Mouse (Mus musculus): ENCODE data around the gene Coa5.

Coa5 gene

DNA sequence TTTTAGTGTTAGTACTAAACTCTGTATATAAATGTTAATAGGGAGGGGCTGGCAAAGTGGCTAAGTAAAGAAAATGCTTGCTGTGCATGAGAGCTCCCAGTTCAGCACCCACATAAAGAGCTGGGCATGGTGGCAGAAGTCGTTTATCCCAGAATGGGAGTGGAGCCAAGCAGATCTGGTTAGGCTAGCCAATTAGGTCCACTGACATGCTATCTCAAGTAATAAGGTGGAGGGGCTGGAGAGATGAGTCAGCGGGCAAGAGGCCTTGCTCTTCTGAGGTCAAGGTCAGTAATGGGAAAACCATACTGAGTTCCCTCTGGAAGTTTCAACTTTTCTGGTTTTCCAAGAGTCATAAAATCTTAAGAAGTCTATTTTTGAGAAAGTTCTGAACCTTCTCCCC, 992 bp downstream of the Coa5 start:
- no peak for DNase-seq

DNA sequence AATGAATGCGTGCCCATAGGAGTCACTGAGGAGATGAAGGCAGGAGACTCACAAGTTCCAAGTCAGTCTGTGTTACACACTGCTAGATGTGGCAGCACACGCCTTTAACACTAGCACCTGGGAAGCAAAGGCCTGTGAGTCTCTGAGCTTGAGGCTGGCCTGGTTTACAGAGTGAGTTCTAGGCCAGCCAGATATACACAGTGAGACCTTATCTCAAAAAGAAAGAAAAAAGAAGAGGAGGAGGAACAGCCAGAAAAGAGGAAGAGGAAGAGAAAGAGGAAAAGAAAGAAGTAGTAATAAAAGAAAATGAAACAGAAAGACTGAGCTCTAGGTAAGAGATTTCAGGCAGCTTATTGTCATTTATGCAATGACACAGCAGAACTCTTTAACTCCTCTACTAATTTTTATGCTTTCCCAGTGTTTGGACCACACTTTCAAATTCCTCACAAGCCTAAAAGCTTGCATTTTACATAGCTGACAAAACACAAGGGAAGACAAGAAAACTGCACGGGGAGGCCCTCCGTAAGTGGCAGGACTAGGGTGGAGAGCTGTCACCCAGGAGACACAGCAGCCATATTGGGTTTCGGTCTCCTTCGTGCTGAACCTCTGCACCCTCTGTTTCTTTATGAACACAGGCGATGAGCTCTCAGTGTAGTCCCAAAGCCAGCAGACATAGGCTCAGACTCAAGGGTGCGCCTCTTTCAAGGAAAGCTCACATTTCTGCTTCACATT, 2.6 kb downstream of the Coa5 start:
- DNase-seq: no peak

DNA sequence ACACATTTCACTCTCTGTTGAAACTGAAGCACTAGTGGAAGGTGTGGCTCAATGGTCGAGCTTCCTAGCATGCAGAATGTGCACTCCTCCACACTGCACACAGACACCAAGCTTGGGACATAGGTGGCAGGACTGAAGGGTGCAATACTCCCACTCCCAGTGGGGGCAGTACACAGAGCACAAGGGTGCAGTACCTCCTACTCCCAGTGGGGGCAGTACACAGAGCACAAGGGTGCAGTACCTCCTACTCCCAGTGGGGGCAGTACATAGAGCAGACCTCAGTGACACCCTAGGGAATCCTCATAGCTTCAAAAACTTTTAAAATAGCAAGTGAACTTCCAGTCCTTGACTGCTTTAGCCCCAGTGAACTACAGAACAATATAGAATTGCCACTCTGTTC, 10.5 kb downstream of the Coa5 start:
- peak; percentile 26 for DNase-seq

DNA sequence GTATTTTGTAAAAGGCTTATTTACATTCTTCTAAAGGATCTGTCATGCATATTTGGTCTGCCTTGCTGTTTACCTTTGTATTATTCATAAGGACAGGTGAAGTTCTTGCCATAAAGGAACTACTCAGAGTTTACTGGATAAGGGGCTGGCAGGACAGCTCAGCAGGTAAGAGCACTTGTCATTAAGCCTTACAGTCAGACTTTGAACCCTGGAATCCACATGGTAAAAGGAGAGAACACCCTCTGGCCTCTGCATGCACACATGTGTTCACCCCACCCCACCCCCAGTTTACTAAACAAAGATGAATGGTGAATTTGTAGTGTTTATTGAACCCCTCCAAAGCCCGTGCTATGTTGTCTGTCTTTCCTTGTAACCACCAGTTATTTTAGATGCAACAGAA, 14.5 kb downstream of the Coa5 start:
- no peak for DNase-seq

DNA sequence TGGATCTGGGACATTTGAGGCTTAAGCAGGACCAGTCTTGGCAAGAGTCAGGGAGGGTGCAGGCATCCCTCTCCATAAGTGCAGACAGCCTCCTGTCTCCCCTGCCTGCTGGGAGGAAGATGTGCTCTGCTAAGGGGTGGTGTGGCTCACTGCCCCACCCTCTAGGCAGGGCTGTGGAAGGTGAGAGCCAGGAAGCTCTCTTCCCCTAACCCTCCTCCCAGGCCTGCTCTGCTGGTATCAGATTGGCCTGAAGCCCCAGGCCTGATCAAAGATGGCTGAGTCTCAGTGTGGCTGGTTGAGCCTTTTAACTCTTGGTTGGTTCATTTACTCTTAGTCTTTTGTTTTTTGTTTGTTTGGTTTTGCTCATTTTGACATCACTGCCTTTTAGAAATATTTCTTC, 20.3 kb downstream of the Coa5 start:
- DNase-seq: no peak

DNA sequence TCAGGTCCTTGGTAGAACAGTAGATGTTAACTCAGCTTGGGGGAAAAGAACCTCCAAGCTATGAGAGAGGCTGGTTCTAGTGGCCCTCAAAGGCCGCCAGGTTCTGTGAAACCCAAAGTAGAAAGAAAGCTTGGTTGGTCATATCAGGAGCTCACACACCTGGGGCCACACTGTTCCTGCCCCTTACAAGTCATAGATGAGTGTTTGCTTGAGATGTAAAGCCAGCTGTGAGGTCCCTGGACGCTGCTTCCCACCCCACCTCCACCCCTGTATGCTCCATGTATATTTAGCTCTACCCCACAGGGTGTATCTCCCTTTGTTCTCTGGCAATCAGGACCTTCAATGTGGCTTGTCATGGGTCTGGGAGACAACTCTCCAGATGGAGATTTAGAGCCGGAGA, 21.2 kb downstream of the Coa5 start:
- DNase-seq: no peak

DNA sequence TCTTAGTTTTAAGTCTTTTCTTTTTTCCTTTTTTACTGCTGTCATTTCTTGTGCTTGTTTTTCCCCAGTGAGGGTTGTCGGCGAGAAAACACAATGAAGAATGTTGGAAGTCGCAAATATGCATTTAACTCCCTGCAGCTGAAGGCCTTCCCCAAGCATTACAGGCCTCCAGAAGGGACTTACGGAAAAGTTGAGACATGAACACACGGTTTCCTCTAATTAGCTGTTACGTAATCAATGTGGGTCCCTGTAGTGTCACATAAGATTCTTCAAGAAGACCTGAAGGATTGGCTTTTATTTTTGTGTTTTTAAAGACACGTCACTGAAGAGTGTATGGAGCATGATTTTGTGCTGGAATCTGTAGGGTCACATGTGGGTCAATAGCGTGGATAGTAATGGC, 21.8 kb downstream of the Coa5 start:
- no peak for DNase-seq

DNA sequence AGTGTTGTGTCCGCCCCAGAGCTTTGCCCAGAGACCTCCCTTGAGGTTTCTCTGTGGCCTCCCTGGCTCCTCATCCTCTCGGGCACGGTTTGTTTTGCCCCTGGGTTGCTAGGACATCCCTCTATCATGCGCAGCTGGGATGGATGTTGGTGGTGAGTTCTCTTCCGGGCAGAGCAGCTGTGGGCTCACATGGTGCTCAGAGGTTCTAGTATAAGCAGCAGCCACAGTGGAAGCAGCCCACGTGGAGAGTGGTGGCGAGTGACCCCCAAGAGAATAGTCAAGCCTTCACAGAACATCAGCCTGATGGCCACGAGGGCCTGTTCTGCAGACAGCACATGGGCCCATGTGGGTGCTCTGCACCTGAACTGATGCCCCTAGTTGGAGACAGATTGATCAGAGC, 22.7 kb downstream of the Coa5 start:
- DNase-seq: no peak

DNA sequence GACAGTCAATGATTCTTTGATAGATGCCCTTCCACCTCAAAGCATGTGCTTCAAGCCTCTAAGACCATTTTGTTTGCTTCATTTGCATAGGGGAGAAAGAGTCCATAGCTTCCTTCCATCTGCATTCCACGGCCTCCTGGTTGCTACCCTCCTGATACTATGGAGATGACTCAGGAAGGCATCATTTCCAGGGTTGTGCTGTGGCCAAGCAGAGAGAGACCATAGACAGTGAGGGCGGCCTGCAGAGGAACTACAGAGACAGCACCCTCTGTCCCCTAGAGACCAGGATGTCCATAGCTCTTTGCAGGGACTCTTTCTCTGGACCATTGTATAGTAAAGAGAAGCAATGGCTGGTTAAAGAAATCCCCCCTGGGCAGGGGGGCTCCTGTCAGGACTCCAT, 24.8 kb downstream of the Coa5 start:
- no peak for DNase-seq

DNA sequence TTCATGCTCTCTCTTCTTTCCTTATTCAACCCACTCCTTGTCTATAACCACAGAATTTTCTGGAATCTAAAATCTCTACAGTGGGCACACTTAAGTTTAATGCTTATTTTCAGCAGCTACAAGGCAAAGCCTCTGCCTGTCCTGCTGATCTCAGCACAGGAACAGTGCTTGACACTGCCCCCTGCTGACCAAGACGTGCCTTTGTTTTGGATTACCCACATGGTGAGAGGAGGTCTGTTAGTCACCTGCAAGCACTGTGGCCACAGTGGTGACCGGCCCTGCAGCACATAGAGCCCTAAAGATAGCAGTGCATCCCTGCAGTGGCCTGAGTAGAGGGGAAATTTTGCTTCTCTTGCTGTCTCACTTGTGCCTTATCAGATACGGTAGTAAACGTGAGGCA, 28.2 kb downstream of the Coa5 start:
- DNase-seq: peak; percentile 71

DNA sequence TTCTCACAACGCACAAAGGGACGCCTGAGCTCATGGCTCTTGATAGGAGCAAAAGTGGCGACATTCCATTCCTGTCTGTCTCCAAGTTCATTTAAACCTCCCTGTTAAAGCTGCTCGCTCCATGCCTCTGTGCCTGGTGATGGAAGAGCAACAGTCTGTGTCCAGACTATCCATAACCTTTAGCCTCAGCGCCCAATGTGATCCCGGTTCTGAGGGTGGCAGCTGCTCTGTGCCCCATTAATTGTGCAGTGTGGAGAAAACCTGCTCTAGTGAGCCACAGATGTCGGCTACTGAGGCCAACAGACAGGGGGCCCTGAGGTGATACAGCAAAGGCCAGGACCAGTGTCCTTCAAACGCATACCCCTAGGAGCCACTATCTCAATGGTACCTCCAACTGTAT, 30.2 kb downstream of the Coa5 start:
- DNase-seq: no peak

DNA sequence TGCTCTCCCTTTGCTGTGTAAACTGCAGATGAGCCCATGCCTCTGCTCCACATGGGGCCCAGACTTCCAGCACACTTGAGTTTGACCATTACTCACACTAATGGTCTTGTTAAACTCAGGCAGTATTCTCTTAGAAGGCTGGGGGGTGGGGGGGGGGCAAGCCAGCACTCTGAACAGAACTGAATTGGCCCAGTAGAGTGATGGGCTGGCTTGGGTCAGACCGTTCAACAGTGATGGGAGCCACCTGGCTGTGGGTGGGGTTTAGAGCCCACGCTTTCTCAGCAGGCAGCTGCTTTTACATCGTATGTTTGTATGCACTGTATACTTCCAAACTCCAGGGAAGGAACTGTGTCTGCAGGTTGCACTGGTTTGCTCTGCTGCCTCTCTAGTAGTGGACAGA, 30.9 kb downstream of the Coa5 start:
- no peak for DNase-seq

DNA sequence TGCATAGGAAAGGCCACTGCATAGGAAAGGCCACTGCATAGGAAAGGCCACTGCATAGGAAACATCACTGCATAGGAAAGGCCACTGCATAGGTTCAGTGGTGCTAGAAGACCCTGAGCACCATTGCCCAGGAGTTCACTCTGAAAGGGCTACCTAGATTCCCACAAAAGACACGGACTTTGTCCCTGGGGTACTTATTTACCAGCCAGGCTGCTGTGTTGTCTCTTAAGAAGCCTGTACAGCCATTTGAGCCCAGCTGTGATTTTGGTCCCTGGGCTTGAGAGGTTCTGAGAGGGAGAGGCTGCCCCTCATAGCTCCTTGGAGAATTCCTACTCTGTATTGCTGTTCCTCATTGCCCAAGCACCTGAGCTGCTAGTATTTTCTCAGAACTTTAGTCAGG, 33.4 kb downstream of the Coa5 start:
- DNase-seq: no peak

DNA sequence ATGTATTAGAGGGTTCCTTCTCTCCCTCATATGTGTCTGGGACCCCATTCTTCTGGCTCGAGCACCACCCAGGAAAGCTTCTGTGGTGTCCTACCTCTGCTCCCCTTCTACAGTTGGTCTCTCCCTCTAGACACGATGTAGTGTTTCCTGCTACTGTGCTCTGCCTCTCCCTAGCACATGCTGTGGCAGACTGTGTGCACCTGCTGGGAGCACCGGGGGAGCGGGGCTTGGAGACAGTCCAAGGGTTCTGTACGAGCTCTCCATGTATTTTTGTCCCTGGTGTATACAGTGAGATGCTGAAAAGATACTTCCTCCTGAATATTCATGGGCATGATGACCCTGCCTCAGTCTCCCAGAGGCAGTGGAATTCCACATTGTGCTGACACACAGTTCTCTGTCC, 36.7 kb downstream of the Coa5 start:
- DNase-seq: no peak

DNA sequence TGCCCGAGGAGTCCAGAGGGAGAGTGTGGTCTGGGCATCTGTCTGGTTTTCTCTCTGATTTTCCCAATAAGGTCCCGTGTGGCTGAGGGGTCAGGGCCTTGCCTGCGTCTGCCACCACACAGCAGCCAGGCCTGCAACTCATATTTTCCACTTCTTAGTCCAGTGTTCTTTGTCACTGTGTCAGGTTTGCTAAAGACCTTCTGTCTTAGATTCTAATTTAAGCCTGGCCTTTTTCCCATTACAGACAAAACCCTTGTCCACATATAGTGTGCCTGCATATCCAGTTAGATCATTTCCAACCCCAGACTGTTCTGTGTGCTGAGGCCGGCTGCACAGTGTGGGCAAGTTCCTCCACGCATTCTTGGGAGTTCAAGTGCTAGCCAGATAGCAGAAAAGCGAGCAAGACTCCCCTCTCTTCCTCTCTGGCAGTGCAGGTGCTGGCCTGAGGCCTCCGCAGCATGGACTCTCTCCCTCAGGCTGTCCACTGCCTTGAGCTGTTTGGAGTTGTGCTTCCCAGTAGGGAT, 43.4 kb downstream of the Coa5 start:
- no peak for DNase-seq

DNA sequence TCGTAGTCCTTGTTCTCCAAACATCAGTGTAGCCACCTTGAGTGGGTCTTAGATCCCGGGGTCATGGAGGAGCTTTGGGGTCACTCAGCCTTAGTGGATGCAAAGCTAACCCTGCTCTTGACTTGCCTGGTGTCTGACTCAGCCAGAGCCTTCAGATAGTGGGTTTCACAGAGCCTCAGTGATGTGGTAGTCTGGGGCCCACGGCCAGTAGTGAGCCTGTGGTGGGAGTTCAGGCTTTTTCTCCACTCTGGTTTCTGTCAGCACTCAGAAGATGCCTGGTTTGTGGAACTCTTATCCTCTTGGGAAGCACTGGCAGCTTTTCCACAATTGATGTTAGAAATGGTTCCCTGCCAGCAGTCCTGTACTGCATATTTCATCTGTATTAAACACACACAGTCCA, 45.6 kb downstream of the Coa5 start:
- no peak for DNase-seq

DNA sequence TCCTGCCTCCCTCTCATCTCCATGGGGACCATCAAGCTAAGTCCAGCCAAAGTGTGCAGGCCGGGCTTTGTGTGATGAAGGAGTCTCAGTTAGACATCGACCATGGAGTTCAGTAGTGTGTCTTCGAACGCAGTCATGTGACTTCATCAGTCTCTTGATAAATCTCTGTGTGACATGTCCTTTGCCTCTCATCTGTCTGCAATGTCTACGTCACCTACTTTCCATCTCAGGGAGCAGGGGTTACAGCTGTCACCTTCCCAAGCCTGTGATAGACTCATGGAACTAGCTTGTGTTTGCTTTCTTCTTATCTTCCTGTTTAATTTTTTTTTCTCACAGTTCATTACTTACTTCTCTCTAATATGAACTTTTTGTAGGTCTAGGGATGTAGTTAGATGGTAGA, 49.0 kb downstream of the Coa5 start:
- no peak for DNase-seq

DNA sequence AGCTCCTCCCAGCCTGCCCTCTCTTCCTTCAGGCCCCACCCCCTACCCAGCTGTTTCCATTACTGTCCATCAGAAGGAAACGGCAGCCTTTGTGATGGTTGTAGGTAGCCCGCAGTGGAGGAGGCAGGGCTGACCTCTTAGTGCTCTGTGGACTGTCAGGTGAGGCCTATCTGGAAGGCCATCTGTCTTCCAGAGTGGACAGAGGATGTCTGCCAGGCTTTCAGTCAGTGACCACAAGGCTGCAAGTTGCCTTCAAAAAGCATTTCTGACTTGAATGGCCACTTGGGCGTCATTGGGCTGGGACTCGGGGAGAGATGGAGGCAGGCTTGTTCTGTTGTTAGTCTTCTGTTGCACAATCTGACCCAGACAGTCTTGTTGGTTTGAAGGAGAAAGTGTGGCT, 50.4 kb downstream of the Coa5 start:
- DNase-seq: no peak

DNA sequence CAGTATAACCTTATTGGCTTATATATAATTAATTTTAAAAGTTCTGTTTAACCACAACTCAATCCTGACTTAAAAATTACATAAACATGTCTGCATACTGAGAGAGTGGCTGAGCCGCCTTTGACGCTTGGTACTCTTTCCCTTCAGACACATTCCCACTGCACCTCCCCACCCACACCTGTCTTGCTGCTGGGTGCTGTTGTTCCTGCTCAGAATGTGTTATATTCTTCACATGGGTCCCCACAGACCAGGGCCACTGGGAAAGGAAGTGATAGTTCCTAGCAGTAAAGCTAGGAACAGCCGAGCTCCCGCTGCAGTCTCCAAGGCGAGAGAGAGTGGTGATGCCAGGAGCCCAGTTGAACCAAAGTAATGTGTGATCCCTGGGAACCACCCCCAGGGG, 51.8 kb downstream of the Coa5 start:
- DNase-seq: no peak

DNA sequence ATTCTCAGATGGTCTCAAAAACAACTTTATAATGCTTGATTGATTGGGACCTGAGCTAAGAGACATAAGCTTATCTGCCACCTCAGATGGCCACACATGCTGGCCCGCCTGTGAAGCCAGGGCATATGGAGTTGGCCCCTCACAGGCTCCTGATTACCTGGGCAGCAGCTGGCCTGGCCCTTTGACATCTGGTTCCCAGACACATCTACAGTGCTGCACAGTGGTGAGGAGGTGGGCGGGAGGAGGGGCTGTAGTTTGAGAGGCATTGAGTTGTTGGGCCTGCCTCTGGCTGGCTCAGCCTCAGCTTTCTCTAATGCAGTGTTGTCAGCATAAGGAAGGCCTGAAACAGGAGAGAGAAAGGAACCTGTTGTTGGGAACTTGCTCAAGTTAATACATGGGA, 53.2 kb downstream of the Coa5 start:
- no peak for DNase-seq

DNA sequence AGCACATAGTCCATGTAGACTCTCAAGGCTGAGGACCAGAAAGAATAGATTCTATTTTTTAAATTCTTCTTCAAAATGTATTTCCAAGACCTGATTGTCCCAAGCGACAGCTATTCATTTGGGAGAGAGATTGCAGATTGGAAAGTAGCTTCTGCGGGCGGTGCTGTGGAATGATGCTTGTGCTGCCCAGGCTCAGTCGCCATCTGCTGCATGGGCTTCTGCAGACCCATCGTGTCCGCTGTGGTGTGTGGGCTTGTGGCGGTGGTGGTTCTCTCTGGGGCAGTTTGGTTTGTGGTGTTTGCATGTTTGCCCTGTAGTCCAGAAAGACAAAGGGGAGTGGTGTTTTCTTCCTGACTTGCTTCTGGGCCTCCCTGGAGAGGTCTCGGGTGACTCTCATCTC, 53.7 kb downstream of the Coa5 start:
- DNase-seq: no peak

DNA sequence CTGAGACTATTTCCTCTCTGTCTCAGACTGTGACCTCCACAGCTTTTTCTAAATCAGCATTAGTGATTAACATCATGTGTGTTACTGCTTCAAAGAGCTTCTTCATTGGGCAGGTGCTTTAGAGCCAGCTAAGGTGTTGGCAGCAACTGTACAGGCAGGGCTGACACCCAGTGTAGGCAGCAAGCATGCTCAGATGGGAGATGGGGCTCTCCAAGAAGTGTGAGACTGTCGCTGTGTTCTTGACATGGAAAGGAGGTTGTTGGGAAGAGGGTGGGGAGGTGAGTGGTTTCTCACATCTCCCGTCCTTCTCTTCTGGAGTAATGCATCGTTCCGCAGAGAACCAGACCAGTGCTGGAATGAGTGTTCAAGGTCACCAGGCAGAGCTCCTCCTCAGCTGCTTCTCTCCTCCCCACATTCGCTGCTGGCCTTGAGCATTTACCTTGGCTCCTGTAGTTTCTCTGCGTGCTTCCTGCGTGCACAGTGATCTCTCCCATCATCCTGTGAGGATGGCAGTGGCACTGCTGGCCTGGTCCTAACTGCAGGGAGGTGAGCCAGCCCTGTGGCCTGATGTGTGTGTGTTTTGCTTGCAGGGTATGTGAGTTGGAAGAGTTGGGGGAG, 61.0 kb downstream of the Coa5 start:
- DNase-seq: no peak

DNA sequence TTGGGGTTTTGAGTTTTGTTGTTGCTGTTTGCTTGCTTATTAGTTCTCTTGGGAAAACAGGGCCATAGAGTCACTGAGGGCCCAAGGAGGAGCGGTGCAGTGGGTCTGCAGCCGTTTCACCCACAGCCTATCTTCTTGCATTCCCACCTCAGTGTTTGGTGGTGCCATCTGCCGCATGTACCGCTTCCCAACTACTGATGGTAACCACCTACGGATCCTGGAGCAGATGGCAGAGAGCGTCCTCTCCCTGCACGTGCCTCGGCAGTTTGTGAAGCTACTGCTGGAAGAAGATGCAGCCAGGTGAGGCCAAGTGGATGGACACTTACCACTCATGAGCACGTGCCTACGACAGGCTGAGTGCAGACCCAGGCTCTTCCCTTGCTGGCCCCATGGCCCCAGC, 61.8 kb downstream of the Coa5 start:
- peak; percentile 60 for DNase-seq
